Mouse (Mus musculus) splenic B cell, adult 2 months (primary cell): ENCODE measurements around the gene Hhex.

ENCODE experiments used
- DNase-seq: peaks from one replicate; pipeline ENCODE4 v3.0.0-alpha.2; 2011; ENCODE audit warnings: low read depth, low spot score
- H3K27me3 ChIP-seq: 2 replicates; pipeline ENCODE4 v1.6.1; 2012; ENCODE audit warnings: mild to moderate bottlenecking, low read length, moderate library complexity, mixed read lengths; ENCODE audit not compliant: control insufficient read depth, poor library complexity, insufficient read depth, severe bottlenecking
- H3K36me3 ChIP-seq: 2 replicates; pipeline ENCODE4 v1.6.1; 2012; ENCODE audit warnings: mild to moderate bottlenecking, low read length, moderate library complexity, mixed read lengths; ENCODE audit not compliant: control insufficient read depth, poor library complexity, insufficient read depth, severe bottlenecking

Gene Hhex

DNA sequence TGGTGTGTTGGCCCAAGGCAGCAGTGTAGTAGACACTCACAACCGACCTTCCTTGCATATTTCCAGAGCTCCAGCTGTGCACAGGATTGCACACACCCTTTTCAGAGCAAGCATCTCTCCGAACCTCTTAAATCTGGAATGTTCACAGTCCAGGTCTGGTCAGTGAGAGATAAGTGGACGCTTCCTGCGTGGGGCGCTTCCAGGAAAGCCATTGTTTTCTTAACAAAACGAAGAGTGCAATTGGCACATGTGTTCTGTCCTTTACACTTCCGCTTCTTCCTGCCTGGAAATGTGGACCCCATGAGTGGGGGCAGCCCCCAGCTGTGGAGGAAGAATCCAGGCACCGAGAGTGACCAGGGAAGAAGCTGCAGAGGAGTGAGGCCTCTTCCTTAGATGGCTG, 47.1 kb downstream of the Hhex start:
- H3K36me3 ChIP-seq: no peaks in the 10 kb centered on the region
- no peak for DNase-seq
- no peaks in the 10 kb centered on the region; the same call in 1 of the 2 replicates for H3K27me3 ChIP-seq

DNA sequence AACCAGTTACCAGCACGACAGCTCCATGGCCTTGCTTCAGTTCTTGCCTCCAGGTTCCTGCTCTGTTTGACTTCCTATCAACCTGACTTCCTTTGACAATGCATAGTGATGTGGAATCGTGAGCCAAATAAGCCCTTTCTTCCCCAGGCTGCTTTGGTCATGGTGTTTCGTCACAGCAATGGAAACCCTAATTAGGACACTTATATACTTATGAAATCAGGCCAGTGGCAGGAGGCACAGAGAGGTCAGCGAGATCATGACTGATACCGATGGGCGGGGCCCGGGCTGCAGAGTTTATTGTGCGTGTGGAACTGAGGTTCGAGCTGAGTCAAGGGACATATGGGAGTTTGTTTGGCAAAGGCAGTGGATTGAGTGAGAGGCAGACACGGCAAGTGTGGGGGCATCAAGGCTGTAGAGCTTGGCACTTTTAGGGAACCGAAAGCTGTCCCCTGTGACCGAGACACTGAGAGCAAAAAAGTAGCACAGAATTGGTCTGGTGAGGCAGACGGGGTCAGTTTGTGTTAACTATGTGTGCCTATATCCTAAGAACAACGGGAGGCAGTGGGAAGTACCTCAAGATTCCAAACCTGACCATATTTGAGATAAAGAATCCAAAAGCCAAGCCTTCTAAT, 48.1 kb downstream of the Hhex start:
- peak; percentile 78 for DNase-seq
- H3K36me3 ChIP-seq: no peaks in the 10 kb centered on the region
- H3K27me3 ChIP-seq: no peaks in the 10 kb centered on the region; the same call in 1 of the 2 replicates

DNA sequence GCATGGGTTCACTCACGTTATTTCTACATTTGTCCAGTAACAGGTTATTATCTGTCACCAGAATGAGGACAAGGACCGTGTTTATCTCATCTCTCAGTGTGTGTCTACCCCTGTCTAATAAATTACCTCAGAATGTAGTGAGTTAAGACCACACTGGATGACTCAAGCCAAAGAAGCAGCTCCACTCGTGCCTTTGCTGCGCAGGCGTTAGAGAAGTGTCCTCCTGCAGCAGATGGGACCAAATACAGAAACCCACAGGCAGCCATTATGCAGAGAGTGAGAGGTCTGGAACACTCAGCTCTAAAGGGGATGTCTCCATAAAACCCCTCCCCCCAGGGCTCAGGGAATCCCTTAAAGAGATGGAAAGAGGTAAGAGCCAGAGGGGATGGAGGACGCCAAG, 50.2 kb downstream of the Hhex start:
- Histone ChIP-seq H3K27me3 (no peaks in the 10 kb centered on the region; the same call in 1 of the 2 replicates), H3K36me3 (no peaks in the 10 kb centered on the region)
- no peak for DNase-seq

DNA sequence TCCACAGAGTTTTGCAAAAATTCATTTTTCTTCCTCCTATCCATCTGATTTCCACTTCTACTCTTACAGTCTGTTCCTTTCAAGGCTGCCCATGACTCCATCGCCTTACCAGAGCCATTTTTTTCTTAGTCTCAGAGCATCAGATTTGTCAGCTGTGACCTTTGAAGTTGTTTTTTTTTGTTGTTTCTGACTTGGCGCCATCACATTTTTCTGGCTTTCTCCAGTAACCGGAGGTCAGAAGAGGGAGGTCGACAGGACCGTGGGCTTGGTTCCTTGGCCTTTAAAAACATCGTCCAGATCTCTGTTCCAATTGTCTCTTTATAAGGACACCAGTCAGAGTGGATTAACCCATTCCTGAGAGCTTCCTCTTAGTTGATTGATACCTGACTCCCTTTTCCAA, 52.2 kb downstream of the Hhex start:
- Histone ChIP-seq H3K36me3 (no peaks in the 10 kb centered on the region), H3K27me3 (no peaks in the 10 kb centered on the region; the same call in 1 of the 2 replicates)
- DNase-seq: no peak

DNA sequence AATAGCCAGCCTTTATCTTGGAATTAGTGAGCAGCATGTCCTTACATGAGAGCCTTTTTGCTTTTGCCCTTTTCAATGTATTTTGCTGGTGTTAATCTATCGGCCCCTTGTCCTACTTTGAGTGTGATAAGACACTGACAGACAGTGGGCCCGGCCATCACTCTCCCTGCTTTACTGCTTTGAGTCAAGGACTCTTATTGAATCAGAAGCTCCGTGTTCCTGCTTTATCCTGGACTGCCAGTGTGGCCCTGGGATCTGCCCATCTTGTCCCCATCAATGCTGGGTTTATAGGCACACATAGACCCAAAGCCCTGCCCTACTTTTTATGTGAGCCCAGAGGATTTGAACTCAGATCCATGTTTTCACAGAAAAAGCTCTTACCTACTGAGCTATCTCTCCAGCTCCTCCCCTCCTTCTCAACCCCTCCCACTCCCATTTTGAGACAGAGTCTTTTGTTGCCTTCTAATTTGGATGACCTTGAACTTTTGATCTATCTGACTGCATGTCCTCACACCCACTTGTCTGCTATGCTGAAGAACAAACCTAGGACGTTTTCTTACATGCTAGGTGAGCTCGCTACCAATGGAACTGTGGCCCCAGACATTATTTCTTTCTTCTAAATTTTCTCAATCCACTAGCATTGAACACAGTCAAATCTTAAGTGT, 53.3 kb downstream of the Hhex start:
- DNase-seq: no peak

DNA sequence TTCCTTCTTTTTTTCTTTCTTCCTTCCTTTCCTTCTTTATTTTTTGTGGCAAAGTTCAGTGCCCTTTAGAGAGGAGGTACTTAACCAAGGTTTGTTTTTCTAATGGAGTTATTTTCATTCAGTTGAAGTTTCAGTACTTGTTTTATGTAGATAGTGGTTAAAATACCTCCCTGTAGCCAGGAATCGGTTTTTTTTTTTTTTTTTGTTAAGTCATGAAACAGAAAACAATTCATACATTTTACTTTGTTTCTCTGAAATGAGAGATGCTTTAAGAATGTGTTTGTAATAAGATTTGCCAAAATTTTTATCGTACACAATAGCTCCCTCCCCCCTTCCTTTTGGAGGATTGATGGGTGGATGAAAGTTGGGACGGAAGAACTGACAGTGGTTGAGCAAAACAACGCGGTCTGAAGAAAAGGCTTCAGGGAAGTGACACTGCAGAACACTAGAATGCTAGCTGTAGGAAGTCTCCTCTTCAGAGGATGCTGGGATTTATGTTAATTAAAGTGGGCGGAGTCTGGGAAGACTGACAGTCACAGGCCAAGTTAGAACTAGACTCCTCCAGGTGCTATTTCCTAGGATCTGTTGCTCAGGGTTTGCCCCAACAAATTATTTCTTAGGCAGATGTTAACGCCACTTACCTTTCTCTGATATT, 54.1 kb downstream of the Hhex start:
- DNase-seq: peak; percentile 43
- Histone ChIP-seq H3K36me3 (no peaks in the 10 kb centered on the region), H3K27me3 (no peaks in the 10 kb centered on the region; the same call in 1 of the 2 replicates)

More for the DNA sequence above, 53.3 kb downstream of the Hhex start:
- Histone ChIP-seq H3K27me3 (no peaks in the 10 kb centered on the region; the same call in 1 of the 2 replicates), H3K36me3 (no peaks in the 10 kb centered on the region)
